Mouse (Mus musculus): ENCODE measurements around the gene Zfp689. TPM values are rescaled to one million over a fixed set of nuclear protein-coding genes. Genes with fewer than 3 reads are reported as not detected.
"Not testable (repeated sequence)": the region's sequence is repeated elsewhere in the genome, so short reads cannot be mapped to it uniquely, and the experiment has no call there.

Zfp689 gene
- polyA plus RNA-seq, 1 experiment from 2014 or later: 16.3 TPM

GRCm38 (mm10) chr7:127465670-127466069 lies 16.7 kb upstream of the Zfp689 start:
- 100% methylated on average over 2 of the region's 2 CpGs for WGBS

GRCm38 (mm10) chr7:127465191-127465590 lies 16.2 kb upstream of the Zfp689 start:
- peaks cover 7% of the 10 kb centered on the region for H3K4me1 ChIP-seq
- no peaks in the 10 kb centered on the region for H3K27me3 ChIP-seq
- H3K9ac ChIP-seq: no peak overlapping the region
- no peak overlapping the region for H3K4me3 ChIP-seq
- H3K9me3 ChIP-seq (replicated peaks): no peaks in the 10 kb centered on the region
- H3K36me3 ChIP-seq: peaks cover 43% of the 10 kb centered on the region
- H3K4me2 ChIP-seq (replicated peaks): no peak overlapping the region
- no peak overlapping the region for H3K27ac ChIP-seq
- ATAC-seq (ENCODE audit: low FRiP score): no peak
- WGBS: 93% methylated on average over 3 of the region's 3 CpGs

More at GRCm38 (mm10) chr7:127465670-127466069, 16.7 kb upstream of the Zfp689 start:
- H3K27ac ChIP-seq; H3K9ac ChIP-seq; H3K4me3 ChIP-seq; H3K9me3 ChIP-seq (replicated peaks); H3K4me2 ChIP-seq (replicated peaks); ATAC-seq (ENCODE audit: low FRiP score); H3K4me1 ChIP-seq; H3K27me3 ChIP-seq: not testable (repeated sequence)
- peaks cover 38% of the 10 kb centered on the region for H3K36me3 ChIP-seq

- H3K4me1 ChIP-seq; H3K9me3 ChIP-seq (replicated peaks); H3K27ac ChIP-seq; H3K9ac ChIP-seq; H3K27me3 ChIP-seq; ATAC-seq (ENCODE audit: low FRiP score); H3K4me2 ChIP-seq (replicated peaks); H3K4me3 ChIP-seq: not testable (repeated sequence)
- peaks cover 54% of the 10 kb centered on the region for H3K36me3 ChIP-seq
- WGBS: over 99% methylated on average over 8 of the region's 8 CpGs
These were observed 10.4 kb upstream of the Zfp689 start, which contains the start of gene Prr14 for GRCm38 (mm10) chr7:127459311-127459710. Gene Prr14, plus strand, starts transcription at chr7:127459611.

GRCm38 (mm10) chr7:127458371-127459122 lies 9.6 kb upstream of the Zfp689 start:
- not testable (repeated sequence) for H3K9ac ChIP-seq; H3K4me3 ChIP-seq; H3K4me1 ChIP-seq; H3K9me3 ChIP-seq (replicated peaks); H3K27me3 ChIP-seq; ATAC-seq (ENCODE audit: low FRiP score); H3K27ac ChIP-seq; H3K4me2 ChIP-seq (replicated peaks)
- WGBS: 88% methylated on average over 3 of the region's 3 CpGs
- H3K36me3 ChIP-seq: peaks cover 57% of the 10 kb centered on the region

- Histone ChIP-seq H3K4me2 (replicated peaks) (no peak overlapping the region), H3K36me3 (peaks cover 38% of the 10 kb centered on the region), H3K4me3 (no peak overlapping the region), H3K9ac (no peak overlapping the region), H3K4me1 (peaks cover 27% of the 10 kb centered on the region), H3K9me3 (replicated peaks) (no peaks in the 10 kb centered on the region), H3K27me3 (no peaks in the 10 kb centered on the region), H3K27ac (no peak overlapping the region)
- ATAC-seq (ENCODE audit: low FRiP score): no peak
- WGBS: 92% methylated on average over 7 of the region's 7 CpGs
These were observed 5.9 kb upstream of the Zfp689 start for GRCm38 (mm10) chr7:127454905-127455304.

- H3K27me3 ChIP-seq: no peaks in the 10 kb centered on the region
- H3K9ac ChIP-seq: no peak overlapping the region
- no peak overlapping the region for H3K27ac ChIP-seq
- no peak overlapping the region for H3K4me3 ChIP-seq
- ATAC-seq (ENCODE audit: low FRiP score): no peak
- H3K36me3 ChIP-seq: peaks cover 32% of the 10 kb centered on the region
- no peaks in the 10 kb centered on the region for H3K9me3 ChIP-seq (replicated peaks)
- 95% methylated on average over 2 of the region's 2 CpGs for WGBS
- H3K4me1 ChIP-seq: peaks cover 31% of the 10 kb centered on the region
- no peak overlapping the region for H3K4me2 ChIP-seq (replicated peaks)
These were observed 4.1 kb upstream of the Zfp689 start for GRCm38 (mm10) chr7:127453056-127453455.

GRCm38 (mm10) chr7:127449966-127450365 lies 1.0 kb upstream of the Zfp689 start:
- Histone ChIP-seq H3K4me3 (peak overlapping the region; percentile 87), H3K9ac (peak overlapping the region; percentile 62), H3K27ac (peak overlapping the region; percentile 74; the same call in 1 of the 2 replicates), H3K4me1 (peaks cover 37% of the 10 kb centered on the region), H3K9me3 (replicated peaks) (no peaks in the 10 kb centered on the region), H3K36me3 (peaks cover 23% of the 10 kb centered on the region), H3K4me2 (replicated peaks) (peak overlapping the region; percentile 72), H3K27me3 (no peaks in the 10 kb centered on the region)
- no peak for ATAC-seq (ENCODE audit: low FRiP score)
- WGBS: 90% methylated on average over 7 of the region's 7 CpGs

- no peak overlapping the region for H3K27ac ChIP-seq
- H3K9ac ChIP-seq: no peak overlapping the region
- H3K27me3 ChIP-seq: no peaks in the 10 kb centered on the region
- H3K4me3 ChIP-seq: no peak overlapping the region
- no peaks in the 10 kb centered on the region for H3K9me3 ChIP-seq (replicated peaks)
- no peak overlapping the region for H3K4me2 ChIP-seq (replicated peaks)
- ATAC-seq (ENCODE audit: low FRiP score): no peak
- H3K36me3 ChIP-seq: peaks cover 44% of the 10 kb centered on the region
- WGBS: 86% methylated on average over 20 of the region's 20 CpGs
- H3K4me1 ChIP-seq: peaks cover 6% of the 10 kb centered on the region
These were observed 5.0 kb downstream of the Zfp689 start for GRCm38 (mm10) chr7:127443976-127444375.

- 85% methylated on average over 3 of the region's 3 CpGs for WGBS
- ATAC-seq (ENCODE audit: low FRiP score): no peak
These were observed 11.2 kb downstream of the Zfp689 start for GRCm38 (mm10) chr7:127437724-127438123.

GRCm38 (mm10) chr7:127435206-127435605 lies 13.8 kb downstream of the Zfp689 start:
- no peak overlapping the region for H3K27ac ChIP-seq
- H3K4me1 ChIP-seq: no peaks in the 10 kb centered on the region
- no peak overlapping the region for H3K4me3 ChIP-seq
- no peak for ATAC-seq (ENCODE audit: low FRiP score)
- no peak overlapping the region for H3K9ac ChIP-seq
- H3K36me3 ChIP-seq: no peaks in the 10 kb centered on the region
- H3K27me3 ChIP-seq: no peaks in the 10 kb centered on the region
- H3K4me2 ChIP-seq (replicated peaks): no peak overlapping the region
- WGBS: 91% methylated on average over 4 of the region's 4 CpGs
- peaks cover 9% of the 10 kb centered on the region; the same call in 1 of the 2 replicates for H3K9me3 ChIP-seq (replicated peaks)

More at GRCm38 (mm10) chr7:127437724-127438123, 11.2 kb downstream of the Zfp689 start:
- Histone ChIP-seq H3K4me2 (replicated peaks) (no peak overlapping the region), H3K27me3 (no peaks in the 10 kb centered on the region), H3K36me3 (peaks cover 12% of the 10 kb centered on the region), H3K9ac (no peak overlapping the region), H3K9me3 (replicated peaks) (peaks cover 9% of the 10 kb centered on the region; the same call in 1 of the 2 replicates), H3K27ac (no peak overlapping the region), H3K4me1 (no peaks in the 10 kb centered on the region), H3K4me3 (no peak overlapping the region)

GRCm38 (mm10) chr7:127426354-127426753 lies 22.6 kb downstream of the Zfp689 start:
- Histone ChIP-seq H3K9ac (no peak overlapping the region), H3K4me2 (replicated peaks) (no peak overlapping the region), H3K4me3 (no peak overlapping the region), H3K27ac (no peak overlapping the region), H3K36me3 (no peaks in the 10 kb centered on the region), H3K4me1 (peaks cover 4% of the 10 kb centered on the region), H3K9me3 (replicated peaks) (no peaks in the 10 kb centered on the region), H3K27me3 (peaks cover 12% of the 10 kb centered on the region)
- WGBS: 77% methylated on average over 3 of the region's 3 CpGs
- ATAC-seq (ENCODE audit: low FRiP score): no peak

- H3K9me3 ChIP-seq (replicated peaks): no peaks in the 10 kb centered on the region
- peaks cover 12% of the 10 kb centered on the region for H3K27me3 ChIP-seq
- no peaks in the 10 kb centered on the region for H3K36me3 ChIP-seq
- peaks cover 8% of the 10 kb centered on the region for H3K4me1 ChIP-seq
- no peak overlapping the region for H3K4me2 ChIP-seq (replicated peaks)
- H3K27ac ChIP-seq: no peak overlapping the region
- no peak overlapping the region for H3K4me3 ChIP-seq
- 88% methylated on average over 2 of the region's 2 CpGs for WGBS
- H3K9ac ChIP-seq: no peak overlapping the region
- ATAC-seq (ENCODE audit: low FRiP score): no peak
These were observed 23.0 kb downstream of the Zfp689 start for GRCm38 (mm10) chr7:127425911-127426310.

- 83% methylated on average over 3 of the region's 3 CpGs for WGBS
These were observed 23.7 kb downstream of the Zfp689 start for GRCm38 (mm10) chr7:127425291-127425690.

More at GRCm38 (mm10) chr7:127425291-127425690, 23.7 kb downstream of the Zfp689 start:
- Histone ChIP-seq H3K27ac (no peak overlapping the region), H3K4me2 (replicated peaks) (no peak overlapping the region), H3K36me3 (no peaks in the 10 kb centered on the region), H3K4me1 (peaks cover 9% of the 10 kb centered on the region), H3K9me3 (replicated peaks) (no peaks in the 10 kb centered on the region), H3K9ac (no peak overlapping the region), H3K4me3 (no peak overlapping the region), H3K27me3 (peaks cover 12% of the 10 kb centered on the region)
- ATAC-seq (ENCODE audit: low FRiP score): no peak

Data from hindbrain, embryonic 12.5 days (tissue).